Mouse (Mus musculus) C2C12 (cell line): ENCODE measurements around the gene Catip. TPM values are rescaled to one million over a fixed set of nuclear protein-coding genes. Genes with fewer than 3 reads are reported as not detected.

Source experiments
- H3K27me3 ChIP-seq: one replicate; pipeline ENCODE4 v1.6.1; 2011; ENCODE audit not compliant: control insufficient read depth, insufficient read depth, insufficient read length
- H3K36me3 ChIP-seq: one replicate; pipeline ENCODE4 v1.6.1; 2011; ENCODE audit not compliant: control insufficient read depth, insufficient read depth
- H3K4me3 ChIP-seq: one replicate; pipeline ENCODE4 v1.5.1; 2011; ENCODE audit warnings: mild to moderate bottlenecking, control low read depth; ENCODE audit not compliant: poor library complexity, insufficient read depth, severe bottlenecking
- H3K79me2 ChIP-seq: one replicate; pipeline ENCODE4 v1.6.1; 2011; ENCODE audit not compliant: control insufficient read depth, insufficient read depth
- H3K79me3 ChIP-seq: one replicate; pipeline ENCODE4 v1.6.1; 2011; ENCODE audit warnings: low read depth, control low read depth
- H3ac ChIP-seq: one replicate; pipeline ENCODE3; 2011; ENCODE audit warnings: low read depth; ENCODE audit not compliant: control insufficient read depth, insufficient read length
- CEBPB ChIP-seq: IDR thresholded peaks from one replicate; pipeline ENCODE4 v1.6.1; 2011; ENCODE audit warnings: low read depth, mild to moderate bottlenecking, control low read depth, moderate library complexity
- CTCF ChIP-seq: IDR thresholded peaks from one replicate; pipeline ENCODE4 v1.5.1; 2011; ENCODE audit not compliant: control insufficient read depth, insufficient read depth, insufficient read length
- FOSL1 ChIP-seq: IDR thresholded peaks from one replicate; pipeline ENCODE4 v1.8.0; 2011; ENCODE audit warnings: mild to moderate bottlenecking, low read length; ENCODE audit not compliant: poor library complexity, insufficient read depth, severe bottlenecking
- MAX ChIP-seq: IDR thresholded peaks from one replicate; pipeline ENCODE4 v1.6.1; 2011; ENCODE audit warnings: mild to moderate bottlenecking, control low read depth
- MYOD1 ChIP-seq: IDR thresholded peaks from one replicate; pipeline ENCODE4 v1.6.1; 2011; ENCODE audit warnings: low read depth; ENCODE audit not compliant: control insufficient read depth, insufficient read length
- MYOG ChIP-seq: IDR thresholded peaks from one replicate; pipeline ENCODE4 v1.6.1; 2011; ENCODE audit not compliant: control insufficient read depth, insufficient read length; ENCODE audit errors: extremely low read depth
- USF1 ChIP-seq: IDR thresholded peaks from one replicate; pipeline ENCODE4 v1.6.1; 2011; ENCODE audit warnings: low read depth, mild to moderate bottlenecking, control low read depth, moderate library complexity
- polyA plus RNA-seq: library from polyadenylated mRNA; unstranded; fragments of >200 nt; fragmentation: generic; extraction: Trizol; gene quantifications from one replicate; pipeline ENCODE4 v1.2.1, GENCODE M21; 2012; ENCODE audit warnings: missing spikeins

Catip gene
- polyA plus RNA-seq, 1 experiment: not detected

GRCm38 (mm10) chr1:74341898-74342297, 20.0 kb upstream of the Catip start:
- H3K27me3 ChIP-seq: no peaks in the 10 kb centered on the region
- no peak overlapping the region for H3K4me3 ChIP-seq
- no peak overlapping the region for H3ac ChIP-seq
- H3K36me3 ChIP-seq: no peaks in the 10 kb centered on the region
- no peaks in the 10 kb centered on the region for H3K79me2 ChIP-seq
- TF ChIP-seq USF1: no peak
- no peak for TF ChIP-seq MAX
- no peak for TF ChIP-seq CEBPB
- no peak for TF ChIP-seq MYOD1
- TF ChIP-seq CTCF: no peak
- no peak for TF ChIP-seq MYOG
- TF ChIP-seq FOSL1: no peak
- no peaks in the 10 kb centered on the region for H3K79me3 ChIP-seq

- H3K4me3 ChIP-seq: no peak overlapping the region
- H3ac ChIP-seq: no peak overlapping the region
- H3K27me3 ChIP-seq: no peaks in the 10 kb centered on the region
- TF ChIP-seq USF1 (no peak), MAX (no peak), CEBPB (no peak), FOSL1 (no peak), MYOD1 (no peak), CTCF (no peak), MYOG (no peak)
- H3K36me3 ChIP-seq: no peaks in the 10 kb centered on the region
- no peaks in the 10 kb centered on the region for H3K79me3 ChIP-seq
- H3K79me2 ChIP-seq: no peaks in the 10 kb centered on the region
Measured at GRCm38 (mm10) chr1:74342308-74342707, 19.6 kb upstream of the Catip start.

GRCm38 (mm10) chr1:74343161-74343560, 18.7 kb upstream of the Catip start:
- Histone ChIP-seq H3K79me3 (no peaks in the 10 kb centered on the region), H3K4me3 (no peak overlapping the region), H3K27me3 (no peaks in the 10 kb centered on the region), H3K79me2 (no peaks in the 10 kb centered on the region), H3ac (no peak overlapping the region), H3K36me3 (no peaks in the 10 kb centered on the region)
- no peak for TF ChIP-seq MAX
- no peak for TF ChIP-seq MYOD1
- no peak for TF ChIP-seq MYOG
- no peak for TF ChIP-seq CEBPB
- TF ChIP-seq USF1: no peak
- no peak for TF ChIP-seq FOSL1
- TF ChIP-seq CTCF: no peak

- Histone ChIP-seq H3K79me3 (no peaks in the 10 kb centered on the region), H3K27me3 (no peaks in the 10 kb centered on the region), H3K4me3 (no peak overlapping the region), H3K79me2 (no peaks in the 10 kb centered on the region), H3ac (no peak overlapping the region), H3K36me3 (no peaks in the 10 kb centered on the region)
- TF ChIP-seq FOSL1: no peak
- TF ChIP-seq CTCF: no peak
- no peak for TF ChIP-seq MYOG
- no peak for TF ChIP-seq MYOD1
- no peak for TF ChIP-seq USF1
- TF ChIP-seq MAX: no peak
- no peak for TF ChIP-seq CEBPB
Measured at GRCm38 (mm10) chr1:74344163-74344916, 17.6 kb upstream of the Catip start.

GRCm38 (mm10) chr1:74351185-74351769, 10.6 kb upstream of the Catip start:
- Histone ChIP-seq H3K4me3 (no peak overlapping the region), H3K79me3 (no peaks in the 10 kb centered on the region), H3K36me3 (no peaks in the 10 kb centered on the region), H3ac (no peak overlapping the region), H3K27me3 (no peaks in the 10 kb centered on the region), H3K79me2 (no peaks in the 10 kb centered on the region)
- TF ChIP-seq FOSL1 (no peak), CTCF (no peak), MYOD1 (no peak), MYOG (no peak), CEBPB (no peak), USF1 (no peak), MAX (no peak)
